Mouse (Mus musculus) ES-E14 (cell line): ENCODE data around the gene Serping1.

Source experiments
- HCFC1 ChIP-seq: IDR thresholded peaks from 2 replicates; pipeline ENCODE4 v1.6.1; 2012; ENCODE audit warnings: low read length, inconsistent platforms, borderline replicate concordance; ENCODE audit not compliant: insufficient read depth
- MAFK ChIP-seq: IDR thresholded peaks from 2 replicates; pipeline ENCODE4 v1.6.1; 2014; ENCODE audit warnings: mild to moderate bottlenecking, low read depth, low read length, inconsistent platforms; ENCODE audit not compliant: insufficient read depth
- ZNF384 ChIP-seq: IDR thresholded peaks from 2 replicates; pipeline ENCODE4 v1.6.1; 2012; ENCODE audit warnings: low read depth, low read length, inconsistent platforms

DNA sequence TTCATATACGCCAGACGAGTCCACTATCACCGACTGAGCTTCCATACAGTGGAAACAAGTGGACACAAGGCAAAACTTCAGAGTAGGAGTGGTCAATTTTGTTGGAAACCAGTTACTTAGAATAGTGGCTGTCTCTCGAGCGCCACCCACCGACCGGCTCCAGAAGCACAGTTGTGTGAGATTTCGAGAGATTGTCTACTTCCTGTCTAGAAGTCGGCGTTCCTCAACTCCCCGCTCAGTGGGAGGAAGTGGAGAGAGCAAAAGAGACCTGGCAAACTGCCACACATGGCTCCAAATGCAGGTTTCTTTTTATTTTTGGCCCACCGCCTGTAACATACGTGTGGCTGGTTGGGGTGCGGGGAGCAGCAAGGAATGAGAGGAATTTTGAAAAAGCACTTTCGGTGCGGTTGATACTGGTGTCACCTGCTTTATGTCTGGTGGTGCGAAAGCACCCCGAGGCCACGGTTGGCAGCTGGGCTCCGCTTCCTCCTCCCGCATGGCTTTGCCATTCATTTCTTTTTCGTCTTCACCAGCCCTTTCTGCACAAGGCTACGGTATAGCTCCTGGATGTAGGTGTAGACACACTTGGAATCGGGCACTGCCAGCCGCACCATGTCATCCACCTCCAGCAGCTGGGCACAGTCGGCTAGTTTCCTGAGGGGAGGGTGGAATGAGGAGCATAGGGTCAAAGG is 35.8 kb upstream of the Serping1 start:
- TF ChIP-seq MAFK, result no peak
- TF ChIP-seq HCFC1, result no peak
- TF ChIP-seq ZNF384, result no peak
